Mouse (Mus musculus) intestine, embryonic 14.5 days (tissue): ENCODE data around the gene Arhgap45. TPM values are rescaled to one million over a fixed set of nuclear protein-coding genes. Genes with fewer than 3 reads are reported as not detected.

Source experiments
- ATAC-seq: fragments of 200-750 bp; cut with Nextera tagmentation; replicated peaks from 2 replicates; pipeline ENCODE4 v1.8.0; 2017; ENCODE audit warnings: low read depth, moderate number of reproducible peaks, moderate TSS enrichment, moderate library complexity; ENCODE audit not compliant: low FRiP score, low TSS enrichment
- DNase-seq: peaks from one replicate; pipeline ENCODE4 v3.0.0-alpha.2; 2018; ENCODE audit warnings: low spot score
- H3K27ac ChIP-seq: fragments of 300-500 bp; sonication (generic); 2 replicates; pipeline ENCODE4 v1.5.1; 2014; ENCODE audit warnings: low read depth, mild to moderate bottlenecking, control low read depth
- H3K27me3 ChIP-seq: fragments of 300-500 bp; sonication (generic); replicated peaks from 2 replicates; pipeline ENCODE4 v1.6.1; 2014; ENCODE audit warnings: low read length, control low read depth; ENCODE audit not compliant: control insufficient read depth, insufficient read depth
- H3K36me3 ChIP-seq: fragments of 300-500 bp; sonication (generic); 2 replicates; pipeline ENCODE4 v1.6.1; 2014; ENCODE audit warnings: low read length, control low read depth; ENCODE audit not compliant: control insufficient read depth, insufficient read depth
- H3K4me1 ChIP-seq: fragments of 300-500 bp; sonication (generic); replicated peaks from 2 replicates; pipeline ENCODE4 v1.6.1; 2014; ENCODE audit warnings: low read length, control low read depth, mixed read lengths; ENCODE audit not compliant: control insufficient read depth, insufficient read depth
- H3K4me2 ChIP-seq: fragments of 300-500 bp; sonication (generic); 2 replicates; pipeline ENCODE4 v1.6.1; 2014; ENCODE audit warnings: low read length
- H3K4me3 ChIP-seq: fragments of 300-500 bp; sonication (generic); 2 replicates; pipeline ENCODE4 v1.5.1; 2014; ENCODE audit warnings: low read depth, low read length, control low read depth, mixed read lengths
- H3K9ac ChIP-seq: fragments of 300-500 bp; sonication (generic); 2 replicates; pipeline ENCODE4 v1.6.1; 2014; ENCODE audit warnings: mild to moderate bottlenecking, low read length
- H3K9me3 ChIP-seq: fragments of 300-500 bp; sonication (generic); 2 replicates; pipeline ENCODE4 v1.6.1; 2016; ENCODE audit warnings: low read length, control low read depth; ENCODE audit not compliant: control insufficient read depth
- WGBS: fragments of 180-500 bp; shearing (Covaris S2); extraction: QIAGEN DNeasy Blood & Tissue Kit; methylation state at CpG from one replicate; pipeline ENCODE4 v1.1.7; 2014; 5-methylcytosine and 5-hydroxymethylcytosine counted together
- polyA plus RNA-seq: library from polyadenylated mRNA; unstranded; fragments of >200 nt; fragmentation: Nextera tagmentation; extraction: Ambion mirVana; gene quantifications from 2 replicates; pipeline ENCODE4 v1.2.1, GENCODE M21; 2014

The Arhgap45 gene
- polyA plus RNA-seq, 1 experiment from 2014 or later: 6.8 TPM

DNA sequence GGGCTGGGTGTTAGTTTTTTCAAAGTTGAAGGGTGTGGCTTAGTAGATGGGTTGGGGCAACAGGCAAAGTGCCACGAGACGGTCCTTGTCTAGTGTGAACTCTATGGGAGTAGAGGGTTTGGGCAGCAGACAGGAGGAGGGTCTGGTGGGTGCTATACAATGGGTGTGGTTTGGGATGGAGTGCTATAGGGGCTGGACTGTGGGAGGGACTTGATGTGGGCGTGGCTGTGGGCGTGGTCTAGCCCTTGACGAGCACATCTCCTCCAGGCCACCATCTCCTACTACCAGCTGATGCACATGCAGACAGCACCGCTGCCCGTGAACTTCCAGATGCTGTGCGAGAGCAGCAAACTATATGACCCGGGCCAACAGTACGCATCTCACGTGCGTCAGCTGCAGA lies 9.4 kb downstream of the Arhgap45 start:
- no peaks in the 10 kb centered on the region for H3K4me1 ChIP-seq
- no peak overlapping the region for H3K9ac ChIP-seq
- peak; percentile 22; the same call in 1 of the 2 replicates for ATAC-seq
- 65% methylated on average over 12 of the region's 12 CpGs for WGBS
- H3K27ac ChIP-seq: no peak overlapping the region
- H3K9me3 ChIP-seq: no peaks in the 10 kb centered on the region
- H3K36me3 ChIP-seq: 0 out of 2 replicates have a peak, but pooled peaks cover 8% of the 10 kb centered on the region
- H3K4me2 ChIP-seq: no peak overlapping the region
- DNase-seq: no peak
- no peaks in the 10 kb centered on the region for H3K27me3 ChIP-seq
- no peak overlapping the region for H3K4me3 ChIP-seq

DNA sequence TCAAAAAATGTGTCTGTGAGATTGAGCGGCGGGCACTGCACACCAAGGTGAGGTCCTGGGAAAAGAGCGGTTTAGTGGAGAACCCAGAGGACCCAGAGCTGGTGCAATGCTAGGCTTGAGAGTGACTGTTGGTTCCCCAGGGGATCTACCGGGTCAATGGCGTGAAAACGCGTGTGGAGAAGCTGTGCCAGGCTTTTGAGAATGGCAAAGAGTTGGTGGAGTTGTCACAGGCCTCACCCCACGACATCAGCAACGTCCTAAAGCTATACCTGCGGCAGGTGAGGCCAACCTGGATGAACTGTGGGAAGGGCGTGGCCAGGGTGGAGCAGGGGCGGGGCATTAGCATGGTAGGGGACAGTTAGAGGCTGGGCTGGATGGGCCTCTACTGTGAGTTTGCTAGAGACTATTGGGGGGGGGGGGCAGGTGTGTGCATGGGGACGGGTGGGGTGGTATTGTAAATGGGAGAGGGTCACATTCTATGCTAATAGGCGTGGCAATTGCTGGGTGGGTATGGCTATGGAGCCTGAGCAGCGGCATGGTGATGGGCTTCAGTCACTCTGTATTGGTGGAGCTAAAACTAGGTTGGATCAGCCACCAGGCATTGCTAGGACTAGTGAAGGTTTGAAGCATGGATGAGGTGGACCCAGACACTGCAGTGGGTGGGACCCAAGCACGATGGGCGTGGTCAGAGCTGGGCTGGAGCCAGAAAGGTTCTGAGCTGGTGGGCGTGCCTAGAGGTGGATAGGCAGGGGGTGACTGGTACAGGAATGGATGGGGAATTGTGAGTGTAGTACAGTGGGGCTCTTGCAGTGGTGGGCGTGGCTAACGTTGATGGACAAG lies 11.4 kb downstream of the Arhgap45 start:
- Histone ChIP-seq H3K9ac (no peak overlapping the region), H3K9me3 (no peaks in the 10 kb centered on the region), H3K4me1 (peaks cover 5% of the 10 kb centered on the region), H3K27me3 (no peaks in the 10 kb centered on the region), H3K27ac (no peak overlapping the region), H3K4me2 (no peak overlapping the region), H3K4me3 (no peak overlapping the region), H3K36me3 (0 out of 2 replicates have a peak, but pooled peaks cover 5% of the 10 kb centered on the region)
- ATAC-seq: peak; percentile 16; the same call in 1 of the 2 replicates
- 71% methylated on average over 20 of the region's 20 CpGs for WGBS
- no peak for DNase-seq

DNA sequence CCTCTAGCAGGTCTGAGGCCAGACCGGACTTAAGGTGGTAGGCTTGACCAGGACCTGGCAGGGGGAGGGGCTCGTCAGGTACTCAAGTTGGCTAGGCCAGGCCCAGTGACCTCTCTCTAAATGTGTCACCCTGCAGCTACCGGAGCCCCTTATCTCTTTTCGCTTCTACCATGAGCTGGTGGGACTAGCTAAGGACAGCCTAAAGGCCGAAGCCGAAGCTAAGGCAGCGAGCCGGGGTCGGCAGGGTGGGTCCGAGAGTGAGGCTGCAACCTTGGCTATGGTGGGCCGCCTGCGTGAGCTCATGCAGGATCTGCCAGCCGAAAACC lies 12.0 kb downstream of the Arhgap45 start:
- Histone ChIP-seq H3K36me3 (0 out of 2 replicates have a peak, but pooled peaks cover 5% of the 10 kb centered on the region), H3K4me1 (peaks cover 11% of the 10 kb centered on the region), H3K4me2 (no peak overlapping the region), H3K9ac (no peak overlapping the region), H3K4me3 (no peak overlapping the region), H3K9me3 (no peaks in the 10 kb centered on the region), H3K27me3 (no peaks in the 10 kb centered on the region), H3K27ac (no peak overlapping the region)
- ATAC-seq (no peak), DNase-seq (no peak)
- WGBS: 94% methylated on average over 13 of the region's 13 CpGs

DNA sequence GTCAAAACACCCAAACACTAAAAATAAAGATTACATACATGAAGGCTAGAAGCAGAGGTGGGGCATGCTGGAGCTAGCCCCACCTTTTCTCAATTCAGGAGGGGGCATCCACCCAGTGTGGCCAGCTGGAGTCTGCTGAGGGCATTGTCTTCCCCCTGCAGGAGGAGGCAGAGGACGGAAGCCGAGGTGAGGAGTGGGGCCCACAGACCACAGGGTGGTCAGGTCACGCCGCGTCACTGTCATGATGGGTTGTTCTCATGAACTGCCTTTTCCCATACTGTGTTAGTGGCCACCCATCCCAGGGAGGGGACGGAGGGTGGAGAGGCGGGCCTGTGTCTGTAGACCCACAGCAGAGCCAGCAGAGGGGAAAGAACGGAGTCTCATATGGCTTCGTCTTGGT lies 13.7 kb downstream of the Arhgap45 start:
- Histone ChIP-seq H3K9me3 (no peaks in the 10 kb centered on the region), H3K36me3 (peaks cover 13% of the 10 kb centered on the region), H3K27ac (no peak overlapping the region), H3K4me1 (peaks cover 24% of the 10 kb centered on the region), H3K9ac (no peak overlapping the region), H3K27me3 (no peaks in the 10 kb centered on the region), H3K4me3 (no peak overlapping the region), H3K4me2 (no peak overlapping the region)
- ATAC-seq (no peak), DNase-seq (no peak)
- 90% methylated on average over 9 of the region's 9 CpGs for WGBS

DNA sequence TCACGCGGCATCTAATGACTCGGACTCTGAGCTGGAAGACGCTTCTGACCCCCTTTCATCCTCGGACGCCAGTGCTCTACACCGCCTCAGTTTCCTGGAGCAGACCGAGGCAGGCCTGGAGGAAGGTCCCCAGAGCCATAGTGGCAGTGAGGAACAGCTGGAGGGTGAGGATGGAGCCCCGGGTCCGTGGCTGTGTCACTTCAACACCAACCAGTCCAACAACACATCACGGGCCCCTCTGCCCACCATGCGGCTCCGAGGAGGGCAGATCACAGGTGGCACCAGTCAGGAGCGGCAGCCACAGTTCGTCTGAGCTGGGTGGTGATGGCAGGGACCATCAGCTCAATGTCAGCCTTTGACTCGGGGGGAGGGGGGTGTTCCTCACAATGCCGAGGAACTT lies 14.3 kb downstream of the Arhgap45 start:
- H3K4me2 ChIP-seq: no peak overlapping the region
- no peak for DNase-seq
- no peak for ATAC-seq
- no peak overlapping the region for H3K4me3 ChIP-seq
- no peaks in the 10 kb centered on the region for H3K27me3 ChIP-seq
- H3K9ac ChIP-seq: no peak overlapping the region
- no peak overlapping the region for H3K27ac ChIP-seq
- no peaks in the 10 kb centered on the region for H3K9me3 ChIP-seq
- peaks cover 26% of the 10 kb centered on the region for H3K4me1 ChIP-seq
- H3K36me3 ChIP-seq: peaks cover 19% of the 10 kb centered on the region
- 90% methylated on average over 17 of the region's 17 CpGs for WGBS

DNA sequence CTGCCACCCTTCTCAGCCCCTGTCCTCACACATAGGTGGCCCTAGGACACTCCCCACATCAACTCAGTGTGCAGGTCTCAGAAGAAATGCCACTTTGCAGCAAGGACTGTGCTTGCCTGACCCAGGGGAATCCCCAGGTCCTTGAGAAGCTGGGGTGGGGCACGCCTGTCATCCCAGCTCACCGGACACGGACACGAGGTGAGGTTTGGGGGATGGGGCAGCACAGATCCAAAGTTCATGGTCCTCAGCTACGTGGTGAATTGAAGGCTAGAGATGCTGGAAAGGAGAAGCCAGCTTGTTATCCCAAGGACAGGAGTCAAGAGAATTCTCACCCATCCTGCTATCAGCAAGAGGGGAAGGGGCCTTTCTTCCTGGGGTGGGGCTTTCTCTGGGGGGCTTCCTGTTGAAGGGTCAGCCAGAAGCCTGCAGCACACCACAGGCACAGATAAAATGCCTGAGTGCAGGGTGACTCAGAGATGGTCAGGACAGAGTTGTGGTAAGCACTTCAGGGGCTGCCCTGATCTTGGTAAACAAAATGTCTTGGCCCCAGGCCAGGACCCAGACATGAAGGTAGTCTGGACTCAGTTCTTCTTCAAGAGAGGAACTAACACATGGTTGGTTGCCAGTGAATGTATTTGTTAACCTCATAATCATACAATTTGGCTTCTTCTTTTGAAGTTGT lies 16.5 kb downstream of the Arhgap45 start:
- H3K27me3 ChIP-seq: no peaks in the 10 kb centered on the region
- no peak overlapping the region for H3K4me3 ChIP-seq
- peak overlapping the region; percentile 1; the same call in 1 of the 2 replicates for H3K9ac ChIP-seq
- 35% methylated on average over 5 of the region's 5 CpGs for WGBS
- peak overlapping the region; percentile 77 for H3K27ac ChIP-seq
- H3K4me2 ChIP-seq: peak overlapping the region; percentile 22
- peak; percentile 68 for DNase-seq
- ATAC-seq: peak; percentile 56
- peaks cover 28% of the 10 kb centered on the region for H3K4me1 ChIP-seq
- H3K9me3 ChIP-seq: no peaks in the 10 kb centered on the region
- H3K36me3 ChIP-seq: peaks cover 41% of the 10 kb centered on the region

DNA sequence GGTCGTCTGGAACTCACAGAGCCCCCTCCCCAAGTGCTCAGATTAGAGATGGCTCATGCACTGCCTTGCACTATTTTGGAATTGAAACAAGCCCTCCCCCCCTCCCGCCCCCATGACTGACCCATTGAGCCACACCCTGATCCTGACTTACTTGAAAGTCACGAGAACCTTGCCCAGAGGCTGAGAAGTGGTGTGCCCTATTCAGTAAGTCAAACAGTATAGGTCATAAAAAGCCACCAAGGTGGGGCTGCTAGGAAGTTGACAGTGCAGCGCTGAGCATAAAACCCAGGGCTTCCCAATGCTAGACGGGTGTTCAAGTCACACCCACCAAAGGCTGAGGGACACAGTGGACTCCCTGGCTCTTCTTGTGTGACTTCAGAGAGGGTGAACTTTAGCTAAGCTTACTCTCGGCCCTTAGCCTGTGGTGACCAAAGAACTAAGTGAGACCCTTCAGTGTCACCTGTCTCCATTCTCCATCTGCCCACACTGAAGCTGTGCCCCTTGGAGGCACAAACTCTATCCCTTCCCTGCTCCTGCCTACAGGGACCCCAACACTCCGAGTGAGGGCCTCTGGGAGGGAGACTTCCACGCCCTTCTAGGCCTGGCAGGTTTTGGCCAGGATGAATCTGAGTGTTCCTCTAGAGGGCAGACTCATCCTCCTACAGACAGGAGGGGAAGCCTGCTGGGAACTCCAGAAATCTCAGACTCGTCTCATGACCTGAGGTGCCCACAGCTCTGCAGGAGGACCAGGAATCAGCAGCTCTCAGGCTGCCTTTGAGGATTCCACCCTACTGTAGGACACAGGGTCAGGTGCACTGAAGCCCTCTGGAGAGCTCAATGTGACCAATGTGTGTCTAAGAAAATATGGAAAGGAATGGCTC lies 17.3 kb downstream of the Arhgap45 start:
- H3K9ac ChIP-seq: no peak overlapping the region
- peaks cover 46% of the 10 kb centered on the region for H3K36me3 ChIP-seq
- DNase-seq: peak; percentile 74
- peak overlapping the region; percentile 22 for H3K4me2 ChIP-seq
- peaks cover 36% of the 10 kb centered on the region for H3K4me1 ChIP-seq
- H3K27me3 ChIP-seq: no peaks in the 10 kb centered on the region
- H3K4me3 ChIP-seq: no peak overlapping the region
- peak overlapping the region; percentile 77 for H3K27ac ChIP-seq
- WGBS: 31% methylated on average over 9 of the region's 9 CpGs
- H3K9me3 ChIP-seq: no peaks in the 10 kb centered on the region
- peak; percentile 77 for ATAC-seq

DNA sequence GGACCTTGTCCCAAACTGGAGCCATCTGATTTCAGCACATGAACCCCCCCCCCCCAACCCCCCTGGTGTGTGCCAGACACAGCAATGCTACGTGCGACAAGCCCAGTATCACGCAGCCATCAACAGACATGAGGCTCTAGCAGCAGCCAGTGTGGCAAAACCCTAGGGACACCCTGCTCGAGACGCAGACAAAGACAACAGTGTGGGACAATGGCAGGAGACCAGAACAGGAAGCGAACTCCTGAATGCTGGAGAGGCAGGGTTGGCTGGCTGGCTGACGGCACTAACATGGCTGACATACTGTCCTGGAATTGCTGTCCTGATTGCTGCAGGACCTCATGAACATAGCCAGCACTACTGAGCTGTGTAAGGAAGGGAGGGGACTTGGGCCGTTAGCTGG lies 18.7 kb downstream of the Arhgap45 start:
- ATAC-seq: no peak
- Histone ChIP-seq H3K4me2 (no peak overlapping the region), H3K9ac (no peak overlapping the region), H3K27me3 (no peaks in the 10 kb centered on the region), H3K9me3 (no peaks in the 10 kb centered on the region), H3K36me3 (peaks cover 41% of the 10 kb centered on the region), H3K4me1 (peaks cover 38% of the 10 kb centered on the region), H3K27ac (0 out of 2 replicates have a peak overlapping the region, but pooled peaks have one; percentile 14), H3K4me3 (no peak overlapping the region)
- DNase-seq: no peak
- 87% methylated on average over 8 of the region's 8 CpGs for WGBS
